Mouse (Mus musculus): ENCODE results near the gene Rnf149.

Gene Rnf149

DNA sequence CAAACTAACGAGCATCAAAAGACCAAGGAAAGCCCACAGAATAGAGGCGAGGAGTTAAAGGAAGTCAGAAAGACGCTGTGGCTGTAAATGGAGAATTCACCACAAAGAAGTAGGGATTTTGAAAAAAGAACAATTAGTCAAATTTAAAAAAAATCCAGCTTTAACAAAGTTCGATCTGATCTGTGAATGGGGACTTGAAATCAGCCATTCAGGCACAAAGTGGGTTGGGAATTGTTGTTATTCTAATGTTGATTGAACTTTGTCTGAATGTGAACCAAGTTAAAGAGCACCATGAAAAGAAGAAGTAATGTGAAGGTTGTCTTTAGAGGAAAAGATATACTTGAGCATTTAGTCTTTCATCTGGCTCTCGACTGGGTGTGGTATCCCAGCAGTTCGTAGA, 48.9 kb downstream of the Rnf149 start:
- DNase-seq, result no peak

DNA sequence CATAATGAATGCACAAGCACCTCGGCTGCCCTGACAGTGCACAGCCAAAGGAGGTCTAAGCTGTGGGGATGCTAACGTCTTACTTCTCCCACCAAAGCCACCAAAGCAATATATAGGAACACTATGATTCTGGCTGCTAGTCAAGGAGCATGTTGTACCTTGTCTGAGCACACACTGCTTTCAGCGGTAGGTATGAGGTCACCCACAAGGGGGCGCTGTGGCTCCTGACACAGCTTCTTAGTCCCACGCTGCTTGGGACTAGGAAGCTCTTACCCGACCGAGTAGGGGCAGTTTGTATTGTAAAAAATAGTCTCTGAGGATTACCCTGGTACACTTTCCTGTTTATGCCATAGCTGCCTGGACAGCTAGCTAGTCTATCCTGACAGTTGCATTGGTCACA, 49.8 kb downstream of the Rnf149 start:
- peak; percentile 37 for DNase-seq

DNA sequence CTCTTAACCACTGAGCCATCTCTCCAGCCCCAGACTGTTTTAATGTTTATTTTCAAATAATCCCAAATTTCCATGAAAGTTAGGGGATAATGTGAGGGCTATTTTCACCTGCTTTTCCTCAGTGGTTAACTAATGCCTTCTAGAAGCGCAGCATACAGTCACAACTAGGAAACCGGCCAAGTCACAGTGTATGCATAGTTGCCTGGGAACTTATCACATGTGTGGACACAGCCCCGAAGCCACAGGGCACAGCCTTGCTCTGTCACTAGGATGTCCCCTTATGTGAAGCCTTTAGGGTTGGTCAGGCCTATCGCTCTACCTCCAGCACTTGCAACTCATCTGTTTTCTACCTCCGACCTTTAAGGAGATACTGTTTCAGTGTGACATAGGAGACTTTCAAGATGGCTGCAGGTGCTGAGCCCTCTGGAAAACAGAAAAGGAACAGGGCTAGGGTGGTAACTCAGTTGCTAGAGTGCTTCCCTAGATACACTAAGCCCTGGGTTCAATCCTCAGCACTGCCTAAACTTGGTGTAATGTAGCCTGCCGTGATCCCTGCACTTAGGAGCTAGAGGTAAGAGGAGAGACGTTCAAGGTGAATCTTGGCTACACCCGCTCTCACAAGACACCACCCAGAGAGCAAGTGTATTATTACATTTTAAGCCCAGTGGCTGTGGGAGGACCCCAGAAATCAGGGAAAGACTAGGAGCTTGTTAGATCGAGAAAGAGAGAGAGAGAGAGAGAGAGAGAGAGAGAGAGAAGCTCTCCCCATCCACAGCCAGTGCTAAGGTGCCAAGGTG, 50.6 kb downstream of the Rnf149 start:
- DNase-seq, result no peak

- DNase-seq, result no peak
These were observed 51.4 kb downstream of the Rnf149 start for GRCm38 (mm10) chr1:39525763-39526162.

GRCm38 (mm10) chr1:39522519-39522918, 54.7 kb downstream of the Rnf149 start:
- DNase-seq, result no peak

- DNase-seq, result no peak
These were observed 55.9 kb downstream of the Rnf149 start for GRCm38 (mm10) chr1:39521326-39521725.

- no peak for DNase-seq
These were observed 61.8 kb downstream of the Rnf149 start for GRCm38 (mm10) chr1:39515303-39515991.

GRCm38 (mm10) chr1:39512183-39512582, 65.0 kb downstream of the Rnf149 start:
- no peak for DNase-seq

- DNase-seq, result no peak
These were observed 65.4 kb downstream of the Rnf149 start for GRCm38 (mm10) chr1:39511775-39512174.

DNA sequence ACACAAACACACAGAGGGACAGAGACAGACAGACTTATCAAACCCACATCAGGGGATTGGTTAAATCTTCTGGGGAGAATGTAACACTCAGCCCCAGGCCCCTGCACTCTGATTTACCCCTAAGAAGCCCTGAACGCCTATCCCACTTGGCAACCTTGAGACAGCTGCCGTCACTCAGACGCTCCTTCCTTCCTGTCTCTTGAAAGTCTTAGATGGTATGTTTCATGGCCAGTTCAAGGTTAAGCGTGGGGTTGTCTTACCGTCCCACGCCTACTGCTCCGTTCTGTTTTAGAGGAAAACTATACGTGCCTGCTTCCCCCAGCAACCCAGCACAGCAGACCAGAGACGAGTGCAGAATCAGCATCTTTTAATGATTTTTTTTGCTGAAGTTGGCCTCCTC, 71.6 kb downstream of the Rnf149 start:
- DNase-seq, result no peak

GRCm38 (mm10) chr1:39504261-39504660, 72.9 kb downstream of the Rnf149 start:
- DNase-seq, result no peak

DNA sequence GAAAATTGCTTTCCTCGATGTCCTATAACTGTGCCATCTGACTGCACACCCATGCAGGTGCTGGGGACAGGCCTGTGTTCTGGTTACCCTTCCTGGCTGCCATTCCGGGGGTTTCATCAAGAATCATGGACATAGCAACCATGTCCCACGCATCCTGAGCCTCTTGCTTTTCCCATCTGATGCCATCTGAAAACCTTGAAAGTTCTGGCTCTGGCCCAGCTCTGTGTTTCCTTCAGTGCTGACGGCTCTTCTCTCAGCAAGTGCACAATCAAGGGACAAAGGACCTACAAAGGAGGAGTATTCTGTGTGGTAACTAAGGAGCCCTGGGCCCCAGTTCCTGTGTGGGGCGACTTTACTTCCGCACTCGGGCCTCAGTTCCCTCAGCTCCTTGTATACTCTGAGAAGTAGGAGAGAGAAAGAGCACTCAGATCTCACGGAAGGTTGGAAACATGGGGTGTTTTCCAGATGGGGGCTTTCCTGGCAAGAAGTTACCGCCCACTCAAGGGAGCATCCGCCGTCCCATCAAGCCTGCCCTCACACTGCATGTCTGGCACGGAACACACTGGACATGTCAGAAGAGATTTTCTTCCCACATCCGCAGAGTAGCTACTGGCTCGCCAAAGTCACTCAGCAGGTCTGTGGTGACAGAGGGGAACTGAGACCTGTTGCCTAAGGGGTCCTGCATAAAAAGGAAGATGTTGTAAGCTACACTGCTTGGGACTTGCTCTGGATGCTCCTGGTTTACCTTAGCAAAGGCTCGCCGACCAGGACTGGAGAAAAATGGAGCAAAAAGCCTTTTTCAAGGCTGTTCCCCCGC, 74.2 kb downstream of the Rnf149 start:
- DNase-seq, result no peak

Measured in right cerebral cortex, postnatal 25 days (tissue).